Mouse (Mus musculus) bone marrow, adult 2 months (tissue): ENCODE results near the gene Xirp1. TPM values are rescaled to one million over a fixed set of nuclear protein-coding genes. Genes with fewer than 3 reads are reported as not detected.

Source experiments
- H3K27ac ChIP-seq: fragments of 200-500 bp; 2 replicates; pipeline ENCODE4 v1.5.1; 2012; ENCODE audit warnings: low read depth, mild to moderate bottlenecking, control low read depth, inconsistent platforms, low read length; ENCODE audit not compliant: control insufficient read depth, poor library complexity, insufficient read depth
- H3K4me1 ChIP-seq: fragments of 200-500 bp; 2 replicates; pipeline ENCODE4 v1.6.1; 2011; ENCODE audit warnings: low read length; ENCODE audit not compliant: control insufficient read depth, insufficient read depth
- H3K4me3 ChIP-seq: fragments of 200-500 bp; replicated peaks from 2 replicates; pipeline ENCODE3; 2011; ENCODE audit warnings: mild to moderate bottlenecking, low read depth, low read length, control low read depth; ENCODE audit not compliant: control insufficient read depth
- CTCF ChIP-seq: fragments of 200-500 bp; IDR thresholded peaks from 2 replicates; pipeline ENCODE4 v1.5.1; 2011; ENCODE audit warnings: low read length, control low read depth; ENCODE audit not compliant: control insufficient read depth, insufficient read depth
- POLR2A ChIP-seq: fragments of 200-500 bp; IDR thresholded peaks from 2 replicates; pipeline ENCODE4 v1.6.1; 2011; ENCODE audit warnings: low read depth, mild to moderate bottlenecking, control low read depth, low read length, borderline replicate concordance; ENCODE audit not compliant: control insufficient read depth
- WGBS: fragments of 180-500 bp; shearing (Covaris S2); methylation state at CpG from one replicate; pipeline ENCODE4 v1.1.7; 2018; 5-methylcytosine and 5-hydroxymethylcytosine counted together
- polyA plus RNA-seq: library from polyadenylated mRNA; stranded (reverse); fragments of >200 nt; gene quantifications from 2 replicates; pipeline ENCODE4 v1.2.4, GENCODE M21; 2011; ENCODE audit warnings: low replicate concordance; ENCODE audit not compliant: missing spikeins, insufficient read depth, insufficient read length

The Xirp1 gene
- polyA plus RNA-seq, 1 experiment = not detected

GRCm38 (mm10) chr9:120005936-120006335 lies 17.5 kb downstream of the Xirp1 start:
- TF ChIP-seq CTCF (no peak), POLR2A (no peak)
- WGBS = 83% methylated on average over 3 of the region's 3 CpGs
- Histone ChIP-seq H3K4me3 (no peak overlapping the region), H3K27ac (no peak overlapping the region), H3K4me1 (no peaks in the 10 kb centered on the region; the same call in 1 of the 2 replicates)

- WGBS = 69% methylated on average over 5 of the region's 5 CpGs
- H3K4me1 ChIP-seq = no peaks in the 10 kb centered on the region; the same call in 1 of the 2 replicates
- no peak overlapping the region for H3K4me3 ChIP-seq
- TF ChIP-seq CTCF = no peak
- TF ChIP-seq POLR2A = no peak
- no peak overlapping the region for H3K27ac ChIP-seq
These were observed 20.5 kb downstream of the Xirp1 start for GRCm38 (mm10) chr9:120002893-120003292.

- H3K4me3 ChIP-seq = peak overlapping the region; percentile 62
- peak overlapping the region; percentile 46; the same call in 1 of the 2 replicates for H3K27ac ChIP-seq
- no peaks in the 10 kb centered on the region; the same call in 1 of the 2 replicates for H3K4me1 ChIP-seq
- WGBS = 8% methylated on average over 31 of the region's 31 CpGs
- TF ChIP-seq CTCF = no peak
- no peak for TF ChIP-seq POLR2A
These were observed 21.3 kb downstream of the Xirp1 start for GRCm38 (mm10) chr9:120001945-120002725.

GRCm38 (mm10) chr9:120000761-120001160 lies 22.6 kb downstream of the Xirp1 start:
- H3K4me1 ChIP-seq = no peaks in the 10 kb centered on the region; the same call in 1 of the 2 replicates
- TF ChIP-seq POLR2A = no peak
- no peak for TF ChIP-seq CTCF
- no peak overlapping the region for H3K4me3 ChIP-seq
- no peak overlapping the region; the same call in 1 of the 2 replicates for H3K27ac ChIP-seq
- 56% methylated on average over 5 of the region's 5 CpGs for WGBS

GRCm38 (mm10) chr9:119999636-120000035 lies 23.8 kb downstream of the Xirp1 start:
- Histone ChIP-seq H3K27ac (no peak overlapping the region), H3K4me3 (no peak overlapping the region), H3K4me1 (no peaks in the 10 kb centered on the region; the same call in 1 of the 2 replicates)
- 81% methylated on average over 6 of the region's 6 CpGs for WGBS
- no peak for TF ChIP-seq CTCF
- no peak for TF ChIP-seq POLR2A

- peaks cover 2% of the 10 kb centered on the region; the same call in 1 of the 2 replicates for H3K4me1 ChIP-seq
- 67% methylated on average over 1 of the region's 1 CpGs for WGBS
- H3K4me3 ChIP-seq = no peak overlapping the region
- TF ChIP-seq POLR2A (no peak), CTCF (no peak)
- no peak overlapping the region for H3K27ac ChIP-seq
These were observed 24.6 kb downstream of the Xirp1 start for GRCm38 (mm10) chr9:119998776-119999175.

- no peak overlapping the region for H3K4me3 ChIP-seq
- 35% methylated on average over 4 of the region's 4 CpGs for WGBS
- TF ChIP-seq CTCF (no peak), POLR2A (no peak)
- H3K4me1 ChIP-seq = peaks cover 2% of the 10 kb centered on the region; the same call in 1 of the 2 replicates
- no peak overlapping the region for H3K27ac ChIP-seq
These were observed 27.3 kb downstream of the Xirp1 start for GRCm38 (mm10) chr9:119996080-119996479.

GRCm38 (mm10) chr9:119994207-119994606 lies 29.2 kb downstream of the Xirp1 start:
- 41% methylated on average over 7 of the region's 7 CpGs for WGBS
- Histone ChIP-seq H3K4me3 (no peak overlapping the region), H3K27ac (no peak overlapping the region), H3K4me1 (peaks cover 2% of the 10 kb centered on the region; the same call in 1 of the 2 replicates)
- no peak for TF ChIP-seq POLR2A
- TF ChIP-seq CTCF = no peak

- 50% methylated on average over 10 of the region's 10 CpGs for WGBS
- no peak overlapping the region for H3K27ac ChIP-seq
- TF ChIP-seq POLR2A = no peak
- TF ChIP-seq CTCF = no peak
- H3K4me1 ChIP-seq = peaks cover 2% of the 10 kb centered on the region; the same call in 1 of the 2 replicates
- H3K4me3 ChIP-seq = no peak overlapping the region
These were observed 30.1 kb downstream of the Xirp1 start for GRCm38 (mm10) chr9:119993092-119993844.
